Mouse (Mus musculus) retina, adult 2 months (tissue): ENCODE data around the gene Dph1.
A peak's percentile ranks its signal among the peaks of the same experiment; 100 is the strongest.

Experiments used
- DNase-seq: peaks from one replicate; pipeline ENCODE4 v3.0.0-alpha.2; 2012; ENCODE audit warnings: low read depth, low spot score

Dph1 gene

DNA sequence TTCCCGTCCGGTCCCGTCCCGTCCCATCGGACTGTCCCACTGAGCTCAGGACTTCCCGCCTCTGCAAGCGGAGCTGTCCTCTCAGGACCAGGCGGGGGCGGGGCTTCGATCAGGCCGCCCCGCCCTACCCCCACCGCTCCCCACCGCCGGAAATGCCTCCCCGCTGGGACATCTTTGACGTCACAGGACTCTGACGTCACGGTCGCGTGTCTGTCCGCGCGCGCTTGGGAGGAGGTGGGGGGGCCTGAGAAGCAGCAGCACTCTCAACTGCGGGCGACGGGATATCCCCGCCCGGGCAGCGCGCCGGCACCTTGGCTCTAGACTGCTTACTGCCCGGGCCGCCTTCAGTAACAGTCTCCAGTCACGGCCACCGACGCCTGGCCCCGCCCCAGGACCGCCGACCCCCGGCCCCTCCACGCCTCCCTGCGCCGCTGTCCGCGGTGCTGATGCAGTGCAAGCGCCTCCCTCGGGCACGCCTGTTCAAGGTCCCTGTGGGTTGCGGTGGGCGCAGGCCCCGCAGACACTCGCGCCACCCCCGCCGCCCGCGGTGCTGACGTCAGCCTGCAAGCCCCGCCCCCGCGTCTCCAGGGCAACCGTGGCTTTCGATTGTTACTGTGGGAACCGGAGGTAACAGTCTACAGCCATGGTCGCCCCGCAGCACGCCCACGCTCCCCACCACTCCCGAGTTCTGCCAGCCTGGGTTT is 17.8 kb downstream of the Dph1 start:
- DNase-seq: peak; percentile 78

DNA sequence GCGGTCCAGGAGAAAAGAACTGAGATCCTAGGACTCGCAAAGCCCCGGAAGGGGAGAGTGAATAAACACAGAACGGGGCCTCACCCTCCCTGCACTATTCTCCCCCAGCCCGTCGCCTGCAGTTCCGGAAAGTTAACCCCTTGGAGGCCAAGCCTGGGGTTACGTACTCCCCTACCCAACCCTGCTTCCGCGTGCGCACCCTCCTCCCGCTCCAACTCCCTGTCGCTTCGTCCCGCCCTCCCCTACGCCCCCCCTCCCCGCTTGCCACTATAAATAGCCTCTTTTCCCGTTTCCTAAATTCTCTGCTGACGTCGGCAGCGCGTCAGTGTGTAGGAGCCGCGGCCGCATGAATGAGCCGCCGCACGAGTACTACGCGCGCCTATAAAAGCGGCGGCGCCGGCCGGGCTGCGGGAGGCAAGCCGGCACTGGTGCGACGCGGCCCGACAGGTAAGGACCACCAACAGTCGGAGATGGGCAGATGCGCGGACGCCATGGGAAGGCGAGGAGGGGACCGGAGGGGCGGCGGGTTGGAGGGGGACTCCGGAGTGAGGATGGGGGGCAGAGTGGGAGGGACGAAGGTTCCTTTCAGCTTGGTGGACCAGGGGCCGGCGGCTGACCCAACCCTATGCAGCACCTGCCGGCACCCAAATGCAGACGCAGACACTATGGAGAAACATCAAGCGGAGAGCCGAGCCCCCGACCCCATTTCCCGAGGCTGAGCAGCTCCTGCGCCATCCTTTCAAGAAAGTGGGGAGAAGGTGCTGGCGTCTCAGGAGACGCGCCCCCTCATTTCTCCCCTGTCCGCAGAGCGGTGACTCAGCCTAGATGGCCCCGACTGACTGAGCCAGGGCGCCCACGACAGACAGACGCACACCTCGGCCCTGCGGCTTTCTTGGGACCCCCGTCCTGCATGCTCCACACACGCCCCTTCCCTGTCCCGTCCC is 18.6 kb downstream of the Dph1 start:
- DNase-seq: no peak

DNA sequence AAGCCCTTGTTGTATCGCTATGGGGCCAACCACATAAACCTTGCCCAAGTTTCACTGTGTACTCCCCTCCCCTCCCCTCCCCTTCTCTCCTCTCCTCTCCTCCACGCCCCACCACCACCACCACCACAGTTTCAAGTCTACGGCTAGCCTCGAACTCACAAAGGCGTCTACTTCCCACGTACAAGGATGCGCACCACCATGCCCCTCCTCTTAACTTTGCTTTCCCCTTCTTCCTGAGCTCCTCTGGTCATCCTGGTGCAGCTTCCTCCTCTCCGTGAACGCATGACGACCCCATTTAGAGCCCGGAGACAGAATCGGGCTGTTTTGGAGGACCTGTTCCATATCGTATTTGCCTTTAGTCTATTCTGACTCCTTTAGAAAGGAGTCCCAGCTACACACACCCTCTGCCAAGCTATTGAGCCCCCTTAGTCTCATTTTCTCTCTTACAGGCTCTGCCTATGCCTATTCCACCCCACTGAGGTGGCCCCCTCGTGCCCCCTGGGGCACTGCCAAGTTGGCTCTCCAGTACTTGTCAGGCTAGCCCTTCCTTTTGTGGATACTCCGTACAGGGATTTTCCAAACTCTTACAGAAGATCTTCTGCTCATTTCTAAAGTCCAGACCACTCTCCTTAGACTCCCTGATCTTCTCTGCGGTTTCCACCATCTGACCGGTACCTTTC is 19.7 kb downstream of the Dph1 start:
- no peak for DNase-seq

DNA sequence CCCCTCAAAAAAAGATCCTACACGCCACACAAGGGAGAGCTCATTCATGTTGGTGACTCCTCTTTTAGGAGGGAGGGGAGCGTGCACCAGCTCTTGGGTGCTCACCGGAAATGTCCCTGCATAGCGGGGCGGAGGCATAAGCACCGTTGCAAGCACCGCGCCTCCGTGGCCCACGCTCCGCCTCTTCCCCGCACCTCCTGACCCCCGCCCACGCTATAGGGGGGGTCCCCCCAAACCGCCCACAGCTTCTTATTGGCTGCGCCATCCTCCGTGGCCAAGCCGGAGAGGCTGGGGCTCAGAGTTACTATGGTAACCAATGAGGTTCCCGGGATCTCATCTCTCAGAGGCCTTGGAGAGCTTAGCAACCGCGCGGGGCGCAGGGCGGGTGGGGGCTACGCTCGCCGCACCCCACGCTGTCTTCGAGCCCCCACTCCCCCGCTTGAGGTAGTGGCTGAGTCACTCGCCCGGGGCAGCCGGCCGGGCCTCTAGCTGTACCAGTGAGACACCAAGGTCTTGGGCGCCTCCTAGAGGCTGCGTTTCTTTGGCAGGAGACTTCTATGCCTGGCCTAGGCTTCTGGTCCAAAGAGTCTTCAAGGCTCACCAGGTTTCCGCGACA is 20.8 kb downstream of the Dph1 start:
- no peak for DNase-seq

DNA sequence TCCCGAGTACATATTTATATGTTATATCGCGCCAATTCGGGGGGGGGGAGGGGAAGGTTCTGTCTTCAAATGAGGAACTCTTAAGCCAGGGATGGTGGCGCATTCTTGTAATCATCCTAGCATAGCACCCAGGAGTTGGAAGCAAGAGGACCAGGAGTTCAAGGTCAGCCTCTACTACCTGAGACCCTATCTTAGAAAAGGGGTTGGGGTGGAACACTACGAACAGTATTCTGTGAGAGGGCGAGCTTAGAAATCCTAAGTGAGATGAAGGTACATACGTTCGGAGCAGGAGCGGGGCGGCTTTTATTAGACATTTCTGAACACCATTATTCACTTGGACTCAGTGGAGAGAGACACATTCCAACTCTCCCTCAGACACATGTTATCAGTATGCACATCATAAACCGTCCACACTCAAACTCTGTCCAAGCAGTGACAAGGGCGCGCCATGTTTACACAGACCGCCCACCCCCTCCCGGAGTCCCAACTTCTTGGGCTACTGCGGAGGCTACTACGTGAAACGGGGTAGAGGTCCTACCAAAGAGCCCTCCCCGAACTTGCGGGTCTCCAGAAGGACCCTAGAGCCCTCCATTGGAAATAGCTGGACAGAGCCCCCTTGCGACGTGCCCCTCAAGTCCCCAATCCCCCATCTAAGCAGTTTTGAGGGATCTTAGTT is 21.5 kb downstream of the Dph1 start, which contains the start of gene Hic1:
Gene Hic1, minus strand, starts transcription at position 115 of the 676 bp plus-strand sequence.
- DNase-seq: no peak

DNA sequence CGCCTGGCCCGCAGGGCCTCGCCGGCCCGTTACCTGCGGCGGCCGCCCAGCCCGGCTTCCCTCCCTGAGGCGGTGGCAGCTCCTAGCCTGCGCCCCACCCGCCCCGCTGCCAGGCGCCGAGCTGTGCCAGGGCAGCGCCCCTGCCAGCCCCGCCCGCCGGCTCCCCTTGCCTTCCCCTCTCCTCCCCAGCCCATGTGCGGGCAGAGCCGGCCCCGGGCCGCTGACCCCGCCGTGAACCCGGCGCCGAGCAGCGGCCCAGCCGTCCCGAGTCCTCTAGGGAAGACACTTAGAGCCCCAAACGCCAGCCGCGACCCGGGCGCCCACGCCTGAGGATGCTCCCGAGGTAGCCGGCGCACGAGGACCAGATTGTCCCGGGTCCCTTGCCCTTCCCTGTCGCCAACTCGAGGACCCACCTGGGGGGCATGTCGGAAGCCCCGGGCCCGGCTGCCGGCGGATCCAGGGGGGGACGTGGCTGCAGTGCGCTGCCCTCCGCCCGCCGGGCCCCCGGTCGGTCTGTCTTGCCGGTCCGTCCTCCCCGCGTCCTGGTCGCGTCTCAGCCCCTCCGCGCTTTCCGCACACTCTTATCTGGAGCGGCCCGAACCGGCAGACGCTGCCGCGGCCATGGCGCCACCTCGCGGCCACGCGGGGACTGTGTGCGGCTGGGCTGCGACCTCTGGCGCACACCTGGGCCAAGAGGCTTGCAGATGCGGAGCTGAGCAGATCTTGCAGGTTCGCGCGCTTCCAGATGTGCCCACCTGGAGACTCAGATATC is 22.3 kb downstream of the Dph1 start:
- no peak for DNase-seq

DNA sequence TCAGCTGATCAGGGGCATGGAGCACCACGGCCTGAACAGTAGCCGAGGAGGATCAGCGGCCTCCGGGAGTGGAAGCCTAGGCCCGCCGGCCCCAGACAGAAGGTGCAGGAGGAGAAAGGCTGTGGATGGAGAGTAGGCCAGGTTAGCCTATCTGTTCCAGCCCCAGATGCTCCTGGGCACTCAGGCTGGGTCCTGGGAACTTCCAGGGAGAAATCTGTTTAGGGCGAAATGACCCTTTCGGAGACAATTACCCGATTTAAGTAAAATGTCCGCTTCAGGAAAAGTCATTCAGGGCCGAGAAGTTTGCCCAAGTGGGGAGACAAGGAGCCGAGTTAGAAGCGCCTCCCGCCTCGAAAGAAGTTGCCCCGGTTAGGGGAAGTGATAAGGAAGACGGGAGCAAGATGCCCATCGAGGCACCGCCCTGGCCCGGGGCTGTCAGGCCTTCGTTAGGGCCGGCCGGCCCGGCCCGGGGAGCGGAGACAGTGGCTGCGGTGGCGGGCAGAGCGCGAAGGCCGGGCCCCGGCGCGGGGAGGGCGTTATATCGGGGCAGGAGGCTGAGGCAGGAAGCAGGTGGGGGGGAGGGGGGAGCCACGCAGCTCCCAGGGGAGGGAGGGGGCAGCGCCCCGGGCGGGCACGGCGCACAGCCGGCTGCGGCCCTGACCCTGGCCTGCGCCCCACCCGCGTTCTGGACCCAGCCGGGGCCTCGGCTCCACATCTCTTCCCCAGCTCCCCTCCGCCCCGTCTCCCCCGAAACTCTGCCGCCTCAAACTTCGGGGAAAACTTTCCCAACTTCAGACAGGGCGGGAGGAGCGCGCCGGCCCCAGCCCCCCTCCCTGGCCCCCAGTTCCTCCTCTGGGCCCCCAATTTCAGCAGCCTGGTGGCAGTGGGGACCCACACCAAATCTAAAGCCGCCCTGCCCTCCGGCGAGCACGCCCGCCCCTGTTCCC is 23.1 kb downstream of the Dph1 start:
- no peak for DNase-seq

DNA sequence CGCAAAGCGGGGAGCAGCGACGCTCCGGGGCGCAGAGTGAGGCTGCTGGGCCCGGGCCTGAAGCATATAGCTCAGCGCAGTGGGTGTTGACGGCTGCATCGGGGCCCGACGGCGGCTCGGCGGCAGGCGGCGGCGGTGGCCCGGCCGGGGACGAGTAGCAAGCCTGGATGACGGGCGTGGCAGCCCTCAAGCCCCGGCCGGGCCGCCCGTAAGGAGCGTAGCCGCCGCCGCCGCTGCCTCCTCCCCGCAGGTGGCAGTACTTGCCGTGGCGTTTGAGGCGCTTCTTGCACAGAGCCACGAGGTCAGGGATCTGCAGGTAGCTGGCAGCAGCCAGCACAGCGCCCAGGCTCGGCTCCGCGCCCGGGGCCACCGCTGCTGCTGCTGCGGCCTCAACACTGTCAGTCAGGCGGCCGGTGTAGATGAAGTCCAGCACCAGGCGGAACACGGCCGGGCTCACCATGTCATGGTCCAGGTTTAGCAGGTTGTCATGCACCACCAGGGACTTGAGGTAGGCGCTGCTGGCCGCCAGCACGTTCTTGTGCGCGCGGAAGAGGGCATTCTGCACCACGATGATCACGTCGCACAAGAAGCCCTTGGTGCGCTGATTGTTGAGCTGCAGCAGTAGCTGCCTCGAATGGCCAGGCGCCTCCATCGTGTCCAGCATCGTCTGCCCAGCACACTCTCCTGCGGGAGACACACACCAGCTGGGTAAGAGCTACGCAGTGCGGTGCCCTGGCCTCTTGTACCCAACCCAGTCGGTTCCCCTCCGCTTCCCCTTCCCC is 24.0 kb downstream of the Dph1 start:
- no peak for DNase-seq

DNA sequence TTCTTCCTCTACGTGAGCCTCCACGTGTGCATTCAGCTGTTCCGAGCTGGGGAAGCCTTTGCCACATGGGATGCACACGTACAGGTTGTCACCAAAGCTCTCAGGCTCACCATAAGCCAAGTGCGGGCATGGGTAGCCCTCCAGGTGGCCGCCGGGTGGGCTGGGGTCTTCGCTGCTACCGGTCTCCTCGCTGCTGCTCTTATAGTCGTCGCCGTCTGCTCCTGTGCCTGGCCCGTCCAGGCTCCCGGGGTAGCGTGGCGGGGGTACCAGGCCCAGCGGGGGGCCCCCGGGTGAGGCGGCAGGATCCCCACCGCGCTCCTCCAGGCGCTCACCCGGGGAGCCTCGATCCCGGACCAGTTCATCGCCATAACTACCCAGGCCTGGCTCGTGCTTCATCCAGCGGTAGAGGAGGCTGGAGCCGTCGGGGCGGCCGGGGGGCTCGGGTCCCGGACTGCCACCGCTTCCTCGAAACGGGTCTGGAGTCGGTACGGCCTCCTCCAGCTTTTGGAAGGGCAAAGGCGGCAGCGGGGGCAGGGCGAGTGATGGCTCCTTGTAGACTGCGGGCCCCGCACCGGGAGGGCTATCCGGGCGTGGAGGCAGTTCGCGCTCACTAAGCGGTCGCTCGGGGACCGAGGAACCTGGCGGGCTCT is 24.7 kb downstream of the Dph1 start:
- DNase-seq: no peak

DNA sequence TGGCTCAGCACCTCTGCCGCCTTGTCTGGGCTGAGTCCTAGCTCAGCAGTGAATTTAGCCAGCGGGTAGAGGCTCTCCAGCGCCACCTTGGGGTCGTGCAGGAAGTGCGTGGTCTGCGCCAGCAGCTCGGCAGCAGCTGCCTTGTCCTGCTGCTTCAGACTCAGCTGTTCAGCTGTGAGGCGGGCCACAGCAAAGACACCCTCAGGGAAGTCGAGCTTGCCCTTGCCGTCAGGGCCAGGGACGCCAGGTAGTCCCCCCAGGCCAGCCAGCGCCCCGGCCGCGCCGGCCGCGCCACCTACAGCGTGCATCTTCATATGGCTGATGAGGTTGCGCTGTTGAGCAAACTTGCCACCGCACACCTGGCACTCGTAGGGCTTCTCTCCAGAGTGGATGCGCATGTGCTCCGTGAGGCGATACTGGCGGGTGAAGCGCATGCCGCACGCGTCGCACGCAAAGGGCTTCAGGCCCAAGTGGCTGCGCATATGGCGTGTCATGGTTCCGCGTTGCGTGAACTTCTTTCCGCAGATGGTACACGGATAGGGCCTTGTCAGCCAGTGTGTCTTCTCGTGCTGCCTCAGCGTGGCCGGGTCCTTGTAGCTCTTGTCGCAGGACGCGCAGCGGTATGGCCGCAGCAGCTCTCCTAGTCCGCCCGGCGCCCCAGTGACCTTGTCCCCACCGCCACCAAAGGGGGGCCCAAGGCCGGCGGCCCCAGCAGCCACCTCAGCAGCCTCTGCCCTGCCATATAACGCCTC is 25.4 kb downstream of the Dph1 start:
- DNase-seq: no peak

DNA sequence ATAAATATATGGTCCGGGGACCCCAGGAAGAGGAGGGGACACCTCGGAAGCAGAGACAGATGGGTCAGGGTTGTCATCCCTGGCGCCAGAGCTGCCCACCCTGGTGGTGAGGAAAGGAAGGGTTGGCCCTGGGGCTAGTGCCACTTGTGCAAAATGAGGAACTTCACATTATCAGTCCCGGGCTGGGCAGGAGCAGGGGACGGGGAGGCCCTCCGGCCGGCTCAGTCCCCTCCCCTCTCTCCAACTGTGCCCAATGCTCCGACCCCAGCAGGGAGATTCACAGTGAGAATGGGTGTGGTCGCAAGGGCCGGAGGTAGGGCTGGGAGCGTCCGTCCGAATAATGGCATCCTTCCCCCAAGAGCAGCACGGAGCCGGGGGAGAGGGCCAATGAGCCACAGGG is 26.3 kb downstream of the Dph1 start:
- DNase-seq: no peak

DNA sequence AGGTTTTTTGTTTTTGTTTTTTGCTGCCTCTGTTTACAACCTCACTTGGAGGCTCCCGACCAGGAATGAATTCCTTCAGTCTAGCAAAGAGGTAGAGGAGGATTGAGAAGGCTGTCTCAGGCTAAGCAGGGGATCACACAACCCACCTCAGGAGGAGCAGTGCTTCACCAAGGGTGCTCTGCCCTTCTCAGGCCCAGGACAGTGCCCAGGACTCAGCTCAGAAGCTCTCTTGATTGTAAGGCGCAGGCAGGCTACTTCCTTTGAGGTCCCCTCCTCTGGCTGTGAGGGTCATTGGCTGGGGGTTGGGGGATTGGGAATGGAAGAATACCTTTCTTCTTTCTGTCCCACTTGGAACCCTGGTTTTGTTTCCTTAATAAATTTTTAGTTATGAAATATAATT is 27.0 kb downstream of the Dph1 start:
- DNase-seq: no peak

DNA sequence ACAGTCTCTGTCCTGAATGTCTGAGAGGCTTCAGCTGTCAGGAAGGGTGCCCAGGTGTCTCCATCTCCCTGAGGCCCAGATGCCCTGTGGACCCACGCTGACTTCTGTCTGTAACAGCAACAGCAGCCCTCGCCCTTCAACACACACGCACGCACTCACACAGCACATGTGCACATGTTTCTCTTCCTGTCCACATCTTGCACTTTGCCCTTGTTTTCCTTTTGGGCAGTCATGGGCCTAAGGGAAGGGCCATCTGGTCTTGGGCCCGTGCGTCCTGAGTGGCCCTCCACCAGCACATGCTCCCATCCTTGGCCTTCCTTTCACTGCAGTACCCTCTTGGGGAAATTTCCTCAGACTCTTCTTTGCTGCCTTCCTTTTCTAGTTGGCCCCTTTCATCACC is 27.7 kb downstream of the Dph1 start:
- DNase-seq: no peak

DNA sequence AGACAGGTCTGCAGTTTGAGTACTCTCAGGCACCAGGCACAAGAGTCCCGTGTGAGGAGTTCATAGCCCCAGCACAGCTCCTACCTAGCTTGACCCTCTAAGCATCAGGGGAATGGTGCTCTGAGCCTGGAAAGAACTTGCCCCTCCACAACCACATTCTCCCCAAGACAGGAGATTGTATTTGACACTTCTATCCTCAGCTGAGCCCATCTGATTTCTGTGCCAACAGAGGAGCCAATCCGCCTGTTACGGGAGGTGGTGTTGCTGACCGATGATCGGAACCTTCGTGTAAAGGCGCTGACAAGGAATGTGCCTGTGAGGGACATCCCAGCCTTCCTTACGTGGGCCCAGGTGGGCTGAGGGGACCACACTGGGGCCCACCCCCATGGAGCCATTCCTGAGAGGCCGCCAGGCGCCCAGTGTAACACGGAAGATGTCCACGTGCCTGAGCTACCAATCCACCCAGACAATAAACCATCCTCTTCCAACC is 28.4 kb downstream of the Dph1 start:
- no peak for DNase-seq

DNA sequence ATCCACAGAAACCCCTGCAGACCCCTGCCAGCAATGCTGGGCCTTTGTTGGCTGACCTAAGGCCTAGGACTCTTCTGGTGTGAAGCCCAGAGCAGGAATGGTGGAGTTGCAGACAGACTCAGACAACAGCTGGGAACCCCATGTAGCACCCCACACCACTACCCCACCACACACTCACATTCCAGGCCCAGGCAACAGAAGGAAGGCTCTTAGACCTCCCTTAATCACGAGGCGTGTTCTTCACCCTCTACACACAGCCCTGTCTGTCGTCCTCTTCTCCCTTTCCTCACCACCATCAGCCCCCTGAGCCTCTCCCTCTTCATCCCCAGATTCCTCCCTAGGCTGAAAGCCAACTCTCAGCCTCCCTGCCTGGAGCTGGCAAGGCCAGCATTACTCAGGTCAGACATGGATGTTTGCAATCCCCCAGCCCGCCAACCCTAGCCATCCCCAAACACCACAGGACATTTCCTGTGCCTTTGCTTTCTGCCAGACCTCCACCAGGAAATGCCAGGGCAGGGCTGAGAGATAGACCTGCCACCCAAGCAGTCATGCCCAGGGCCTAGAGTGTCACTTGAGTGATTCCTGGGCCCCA is 29.5 kb downstream of the Dph1 start:
- DNase-seq: no peak

DNA sequence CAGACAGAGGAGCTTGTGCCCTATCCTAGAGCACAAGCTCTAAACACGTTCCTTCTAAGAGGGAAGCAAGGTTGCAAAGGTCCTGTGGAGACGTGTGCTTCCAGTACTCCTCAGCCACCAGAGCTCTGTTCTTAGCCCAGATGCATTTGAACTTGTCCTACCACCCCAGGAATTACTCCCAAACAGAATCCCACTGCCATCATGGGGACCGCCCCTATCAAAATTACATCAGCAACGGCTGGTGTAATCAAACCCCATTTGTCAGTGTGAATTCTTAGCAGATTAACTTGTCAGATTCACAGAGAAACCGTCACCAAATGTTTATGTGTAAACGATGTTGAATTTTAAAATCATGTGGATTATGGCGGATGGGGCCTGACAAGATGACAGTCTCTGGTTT is 30.1 kb downstream of the Dph1 start:
- no peak for DNase-seq

DNA sequence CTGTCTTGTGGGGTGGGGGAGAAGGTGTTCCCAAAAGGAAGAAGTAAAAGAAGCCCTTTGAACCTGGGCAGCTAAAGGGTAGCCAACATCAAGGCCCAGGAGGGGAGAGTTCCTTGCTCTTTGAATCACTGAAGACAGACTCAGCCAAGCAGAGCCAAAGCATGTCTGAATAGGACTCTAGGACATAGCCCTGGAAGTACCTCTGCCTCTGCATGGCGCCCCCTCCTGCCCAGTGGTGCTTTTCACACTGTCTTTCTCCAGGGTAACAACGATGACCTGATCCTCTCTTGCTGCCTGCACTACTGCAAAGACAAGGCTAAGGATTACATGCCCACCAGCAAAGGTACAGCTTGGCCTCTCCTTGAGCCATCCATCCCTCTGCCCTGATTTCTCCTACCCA is 31.5 kb downstream of the Dph1 start:
- DNase-seq: no peak
